Mouse (Mus musculus) heart, embryonic 14.5 days (tissue): ENCODE measurements around the gene Zbtb40. TPM values are rescaled to one million over a fixed set of nuclear protein-coding genes. Genes with fewer than 3 reads are reported as not detected.

Experiments
- ATAC-seq: fragments of 200-750 bp; cut with Nextera tagmentation; 2 replicates; pipeline ENCODE4 v1.8.0; 2017; ENCODE audit warnings: low read depth, moderate TSS enrichment; ENCODE audit not compliant: insufficient number of reproducible peaks, insufficient read depth, low FRiP score
- H3K27ac ChIP-seq, 2 experiments: fragments of 200-500 bp in 1 of 2; fragments of 300-500 bp in 1 of 2; sonication (generic) in 1 of 2; replicated peaks in 1 of 2; 2 replicates each; pipeline ENCODE4 v1.5.1; 2012 to 2014; ENCODE audit warnings: low read depth in 2 of 2, low read length in 2 of 2, control low read depth in 1 of 2, mild to moderate bottlenecking in 1 of 2, mixed read lengths in 1 of 2; ENCODE audit not compliant: control insufficient read depth in 1 of 2, insufficient read depth in 1 of 2
- H3K27me3 ChIP-seq: fragments of 300-500 bp; sonication (generic); 2 replicates; pipeline ENCODE4 v1.6.1; 2014; ENCODE audit warnings: mild to moderate bottlenecking, low read length, control low read depth; ENCODE audit not compliant: control insufficient read depth, insufficient read depth
- H3K36me3 ChIP-seq: fragments of 300-500 bp; sonication (generic); 2 replicates; pipeline ENCODE4 v1.6.1; 2014; ENCODE audit warnings: mild to moderate bottlenecking, control low read depth, low read length, mixed read lengths; ENCODE audit not compliant: control insufficient read depth, insufficient read depth
- H3K4me1 ChIP-seq, 2 experiments: fragments of 200-500 bp in 1 of 2; fragments of 300-500 bp in 1 of 2; sonication (generic) in 1 of 2; 2 replicates each; pipeline ENCODE4 v1.6.1; 2012 to 2014; ENCODE audit warnings: low read length in 2 of 2, control low read depth in 1 of 2, mixed read lengths in 1 of 2; ENCODE audit not compliant: control insufficient read depth in 2 of 2, insufficient read depth in 2 of 2
- H3K4me2 ChIP-seq: fragments of 300-500 bp; sonication (generic); 2 replicates; pipeline ENCODE4 v1.6.1; 2014; ENCODE audit warnings: mild to moderate bottlenecking, low read length
- H3K4me3 ChIP-seq, 2 experiments: fragments of 200-500 bp in 1 of 2; fragments of 300-500 bp in 1 of 2; sonication (generic) in 1 of 2; 2 replicates each; pipeline ENCODE4 v1.5.1; 2012 to 2014; ENCODE audit warnings: low read length in 2 of 2, mild to moderate bottlenecking in 2 of 2, control low read depth in 1 of 2, low read depth in 1 of 2, moderate library complexity in 1 of 2; ENCODE audit not compliant: control insufficient read depth in 1 of 2, insufficient read depth in 1 of 2
- H3K9ac ChIP-seq: fragments of 300-500 bp; sonication (generic); 2 replicates; pipeline ENCODE4 v1.6.1; 2014; ENCODE audit warnings: mild to moderate bottlenecking, low read length
- H3K9me3 ChIP-seq: fragments of 300-500 bp; sonication (generic); 2 replicates; pipeline ENCODE4 v1.6.1; 2016; ENCODE audit warnings: low read length, control low read depth; ENCODE audit not compliant: control insufficient read depth
- WGBS: fragments of 180-500 bp; shearing (Covaris S2); extraction: QIAGEN DNeasy Blood & Tissue Kit; methylation state at CpG from one replicate; pipeline ENCODE4 v1.1.7; 2014; 5-methylcytosine and 5-hydroxymethylcytosine counted together
- polyA plus RNA-seq: library from polyadenylated mRNA; unstranded; fragments of >200 nt; fragmentation: Nextera tagmentation; extraction: Ambion mirVana; gene quantifications from 2 replicates; pipeline ENCODE4 v1.2.1, GENCODE M21; 2014

Zbtb40 gene
- polyA plus RNA-seq, 1 experiment from 2014 or later = 2.3 TPM

GRCm38 (mm10) chr4:137033115-137033887 lies 15.3 kb downstream of the Zbtb40 start:
- H3K4me2 ChIP-seq = no peak overlapping the region
- no peak overlapping the region for H3K27ac ChIP-seq
- no peak overlapping the region for H3K9ac ChIP-seq
- ATAC-seq = no peak
- no peaks in the 10 kb centered on the region for H3K9me3 ChIP-seq
- H3K36me3 ChIP-seq = no peaks in the 10 kb centered on the region
- no peaks in the 10 kb centered on the region for H3K27me3 ChIP-seq
- 63% methylated on average over 7 of the region's 7 CpGs for WGBS
- H3K4me3 ChIP-seq = no peak overlapping the region
- H3K4me1 ChIP-seq = peaks cover 5 to 21% of the 10 kb centered on the region in 2 experiments; a peak in 3 of 4 replicates

GRCm38 (mm10) chr4:137032456-137032855 lies 16.1 kb downstream of the Zbtb40 start:
- no peaks in the 10 kb centered on the region for H3K27me3 ChIP-seq
- H3K4me2 ChIP-seq = no peak overlapping the region
- peaks cover 5 to 21% of the 10 kb centered on the region in 2 experiments; a peak in 3 of 4 replicates for H3K4me1 ChIP-seq
- H3K4me3 ChIP-seq = no peak overlapping the region
- no peaks in the 10 kb centered on the region for H3K36me3 ChIP-seq
- WGBS = 94% methylated on average over 4 of the region's 4 CpGs
- no peaks in the 10 kb centered on the region for H3K9me3 ChIP-seq
- H3K9ac ChIP-seq = no peak overlapping the region
- H3K27ac ChIP-seq = no peak overlapping the region
- no peak for ATAC-seq

- WGBS = 73% methylated on average over 7 of the region's 7 CpGs
- Histone ChIP-seq H3K4me3 (no peak overlapping the region), H3K9ac (no peak overlapping the region), H3K4me1 (peaks cover 5 to 25% of the 10 kb centered on the region in 2 experiments; a peak in 3 of 4 replicates), H3K27ac (no peak overlapping the region), H3K9me3 (no peaks in the 10 kb centered on the region), H3K27me3 (no peaks in the 10 kb centered on the region), H3K36me3 (no peaks in the 10 kb centered on the region), H3K4me2 (no peak overlapping the region)
- no peak for ATAC-seq
Observed at GRCm38 (mm10) chr4:137031319-137031718, 17.3 kb downstream of the Zbtb40 start.

- Histone ChIP-seq H3K27ac (no peak overlapping the region), H3K4me1 (peaks cover 14 to 38% of the 10 kb centered on the region in 2 experiments), H3K9ac (no peak overlapping the region), H3K9me3 (no peaks in the 10 kb centered on the region), H3K36me3 (no peaks in the 10 kb centered on the region), H3K4me3 (no peak overlapping the region), H3K4me2 (no peak overlapping the region), H3K27me3 (no peaks in the 10 kb centered on the region)
- WGBS = 33% methylated on average over 8 of the region's 8 CpGs
- no peak for ATAC-seq
Observed at GRCm38 (mm10) chr4:137029348-137029747, 19.3 kb downstream of the Zbtb40 start.

- ATAC-seq = no peak
- Histone ChIP-seq H3K27ac (no peak overlapping the region), H3K4me3 (no peak overlapping the region), H3K9ac (no peak overlapping the region), H3K27me3 (no peaks in the 10 kb centered on the region), H3K36me3 (no peaks in the 10 kb centered on the region), H3K4me2 (no peak overlapping the region), H3K4me1 (peaks cover 14 to 33% of the 10 kb centered on the region in 2 experiments), H3K9me3 (no peaks in the 10 kb centered on the region)
- WGBS = 54% methylated on average over 5 of the region's 5 CpGs
Observed at GRCm38 (mm10) chr4:137027051-137027450, 21.6 kb downstream of the Zbtb40 start.

GRCm38 (mm10) chr4:137025570-137025969 lies 23.0 kb downstream of the Zbtb40 start:
- ATAC-seq = no peak; the same call in 1 of the 2 replicates
- peaks cover 14 to 27% of the 10 kb centered on the region in 2 experiments for H3K4me1 ChIP-seq
- H3K4me3 ChIP-seq = no peak overlapping the region
- WGBS = 35% methylated on average over 6 of the region's 6 CpGs
- no peak overlapping the region for H3K27ac ChIP-seq
- H3K36me3 ChIP-seq = no peaks in the 10 kb centered on the region
- no peak overlapping the region for H3K9ac ChIP-seq
- H3K9me3 ChIP-seq = no peaks in the 10 kb centered on the region
- no peak overlapping the region for H3K4me2 ChIP-seq
- no peaks in the 10 kb centered on the region for H3K27me3 ChIP-seq

- H3K4me2 ChIP-seq = no peak overlapping the region
- H3K4me1 ChIP-seq = peaks cover 14 to 27% of the 10 kb centered on the region in 2 experiments
- no peak overlapping the region for H3K4me3 ChIP-seq
- no peaks in the 10 kb centered on the region for H3K9me3 ChIP-seq
- WGBS = 73% methylated on average over 2 of the region's 2 CpGs
- H3K9ac ChIP-seq = no peak overlapping the region
- no peaks in the 10 kb centered on the region for H3K27me3 ChIP-seq
- ATAC-seq = no peak
- H3K36me3 ChIP-seq = no peaks in the 10 kb centered on the region
- H3K27ac ChIP-seq = no peak overlapping the region
Observed at GRCm38 (mm10) chr4:137025133-137025532, 23.5 kb downstream of the Zbtb40 start.
